Mouse (Mus musculus) myocyte (in vitro differentiated cells): Measurements from ENCODE around the gene Cacnb2.

Experiments
- CEBPB ChIP-seq: IDR thresholded peaks from 2 replicates; pipeline ENCODE4 v1.6.1; 2011; ENCODE audit warnings: mild to moderate bottlenecking, moderate library complexity; ENCODE audit not compliant: poor library complexity, insufficient read depth, severe bottlenecking
- E2F4 ChIP-seq: IDR thresholded peaks from one replicate; pipeline ENCODE4 v1.6.1; 2011; ENCODE audit warnings: mild to moderate bottlenecking, control low read depth, moderate library complexity; ENCODE audit not compliant: insufficient read depth
- MAX ChIP-seq: IDR thresholded peaks from one replicate; pipeline ENCODE4 v1.6.1; 2011; ENCODE audit warnings: low read depth, mild to moderate bottlenecking, control low read depth
- MYOD1 ChIP-seq, 3 experiments: IDR thresholded peaks; one replicate each; pipeline ENCODE4 v1.6.1; 2011; ENCODE audit warnings: control low read depth in 2 of 3, low read depth in 2 of 3, mild to moderate bottlenecking in 2 of 3, moderate library complexity in 1 of 3; ENCODE audit not compliant: insufficient read length in 2 of 3, control insufficient read depth in 1 of 3
- MYOG ChIP-seq, 3 experiments: IDR thresholded peaks; one replicate each; pipeline ENCODE4 v1.6.1; 2011; ENCODE audit warnings: control low read depth in 2 of 3, low read depth in 2 of 3, mild to moderate bottlenecking in 2 of 3; ENCODE audit not compliant: insufficient read length in 2 of 3, control insufficient read depth in 1 of 3, insufficient read depth in 1 of 3
- POLR2A ChIP-seq: IDR thresholded peaks from one replicate; pipeline ENCODE4 v1.6.1; 2011; ENCODE audit warnings: low read depth, mild to moderate bottlenecking, control low read depth, moderate library complexity; ENCODE audit not compliant: insufficient read length
- POLR2AphosphoS2 ChIP-seq: IDR thresholded peaks from one replicate; pipeline ENCODE4 v1.6.1; 2011; ENCODE audit warnings: low read depth, control low read depth; ENCODE audit not compliant: insufficient read length
- REST ChIP-seq: IDR thresholded peaks from one replicate; pipeline ENCODE4 v1.6.1; 2011; ENCODE audit warnings: mild to moderate bottlenecking, control low read depth, moderate library complexity; ENCODE audit not compliant: insufficient read depth, insufficient read length
- SRF ChIP-seq: IDR thresholded peaks from one replicate; pipeline ENCODE4 v1.6.1; 2011; ENCODE audit warnings: low read depth; ENCODE audit not compliant: control insufficient read depth, insufficient read length
- TCF12 ChIP-seq: IDR thresholded peaks from one replicate; pipeline ENCODE4 v1.6.1; 2011; ENCODE audit warnings: mild to moderate bottlenecking, control low read depth; ENCODE audit not compliant: poor library complexity, insufficient read depth, severe bottlenecking
- TCF3 ChIP-seq: IDR thresholded peaks from one replicate; pipeline ENCODE4 v1.6.1; 2011; ENCODE audit warnings: low read depth, control low read depth; ENCODE audit not compliant: insufficient read length
- USF1 ChIP-seq: IDR thresholded peaks from one replicate; pipeline ENCODE4 v1.6.1; 2011; ENCODE audit warnings: low read depth, mild to moderate bottlenecking, control low read depth, moderate library complexity

DNA sequence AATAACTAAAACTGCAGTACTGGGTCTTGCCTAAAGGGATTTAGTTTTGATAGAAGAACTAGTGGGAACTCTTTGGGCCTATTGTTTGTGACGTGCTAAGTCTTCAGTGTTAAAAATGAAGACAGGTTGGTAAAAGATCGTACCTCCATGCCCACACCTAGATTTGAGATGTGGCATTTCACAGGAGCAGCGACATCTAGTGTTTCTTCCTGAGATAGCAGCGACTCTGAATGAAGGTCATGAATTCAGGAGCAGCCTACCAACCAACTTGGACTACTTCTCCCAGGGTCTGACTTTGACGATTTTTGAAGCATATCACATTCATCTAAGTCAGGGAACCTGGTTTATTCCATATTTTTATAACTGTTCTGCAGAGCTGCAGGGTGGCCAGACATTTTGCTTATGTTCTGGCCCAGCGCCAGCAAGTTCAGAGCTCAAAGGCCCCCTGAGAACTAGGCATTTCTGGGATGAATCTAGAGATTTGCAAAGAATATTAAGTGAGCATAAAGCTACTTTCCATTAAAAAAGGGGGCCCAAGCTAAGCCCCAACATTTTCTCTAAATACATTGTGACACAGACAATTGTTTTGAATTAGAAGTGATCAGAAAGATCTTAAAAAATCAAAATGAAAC lies 74.1 kb downstream of the Cacnb2 start:
- no peak for TF ChIP-seq POLR2A
- TF ChIP-seq TCF3 = no peak
- TF ChIP-seq POLR2AphosphoS2 = no peak
- no peak for TF ChIP-seq USF1
- TF ChIP-seq E2F4 = no peak
- TF ChIP-seq REST = no peak
- TF ChIP-seq MYOD1 (IDR thresholded peaks at IDR 0.05; ENCODE audit: control insufficient read depth in 1 of 3, insufficient read length in 2 of 3, low read depth in 2 of 3) = no peak
- TF ChIP-seq TCF12 = no peak
- TF ChIP-seq SRF = no peak
- TF ChIP-seq MAX = no peak
- no peak for TF ChIP-seq CEBPB
- no peak for TF ChIP-seq MYOG (IDR thresholded peaks at IDR 0.05; ENCODE audit: control insufficient read depth in 1 of 3, insufficient read depth in 1 of 3, insufficient read length in 2 of 3, low read depth in 2 of 3)
